Mouse (Mus musculus) forebrain, embryonic 14.5 days (tissue): ENCODE results near the gene Pdss2. TPM values are rescaled to one million over a fixed set of nuclear protein-coding genes. Genes with fewer than 3 reads are reported as not detected.

ENCODE experiments used
- ATAC-seq: fragments of 200-750 bp; cut with Nextera tagmentation; 2 replicates; pipeline ENCODE4 v1.8.0; 2017; ENCODE audit warnings: mild to moderate bottlenecking, moderate library complexity
- DNase-seq: peaks from one replicate; pipeline ENCODE4 v3.0.0-alpha.2; 2015; ENCODE audit warnings: low spot score
- H3K27ac ChIP-seq: fragments of 300-500 bp; sonication (generic); 2 replicates; pipeline ENCODE4 v1.5.1; 2014; ENCODE audit warnings: low read depth, mild to moderate bottlenecking, control low read depth, low read length, moderate library complexity
- H3K27me3 ChIP-seq: fragments of 300-500 bp; sonication (generic); replicated peaks from 2 replicates; pipeline ENCODE4 v1.6.1; 2014; ENCODE audit warnings: low read length, control low read depth, mixed read lengths; ENCODE audit not compliant: control insufficient read depth, insufficient read depth
- H3K36me3 ChIP-seq: fragments of 300-500 bp; sonication (generic); 2 replicates; pipeline ENCODE4 v1.6.1; 2014; ENCODE audit warnings: low read length, control low read depth; ENCODE audit not compliant: control insufficient read depth, insufficient read depth
- H3K4me1 ChIP-seq: fragments of 300-500 bp; sonication (generic); 2 replicates; pipeline ENCODE4 v1.6.1; 2014; ENCODE audit warnings: antibody characterized with exemption, low read length, control low read depth; ENCODE audit not compliant: control insufficient read depth, insufficient read depth
- H3K4me2 ChIP-seq: fragments of 300-500 bp; sonication (generic); 2 replicates; pipeline ENCODE4 v1.6.1; 2014; ENCODE audit warnings: mild to moderate bottlenecking, control low read depth, low read length
- H3K4me3 ChIP-seq: fragments of 300-500 bp; sonication (generic); 2 replicates; pipeline ENCODE4 v1.5.1; 2014; ENCODE audit warnings: low read depth, low read length, control low read depth
- H3K9ac ChIP-seq: fragments of 300-500 bp; sonication (generic); 2 replicates; pipeline ENCODE4 v1.6.1; 2014; ENCODE audit warnings: mild to moderate bottlenecking, low read length, control low read depth, moderate library complexity
- H3K9me3 ChIP-seq: fragments of 300-500 bp; sonication (generic); replicated peaks from 2 replicates; pipeline ENCODE4 v1.6.1; 2016; ENCODE audit warnings: low read length, control low read depth, mixed read lengths; ENCODE audit not compliant: control insufficient read depth
- WGBS: fragments of 180-500 bp; shearing (Covaris S2); extraction: QIAGEN DNeasy Blood & Tissue Kit; methylation state at CpG from one replicate; pipeline ENCODE4 v1.1.7; 2014; 5-methylcytosine and 5-hydroxymethylcytosine counted together
- polyA plus RNA-seq: library from polyadenylated mRNA; unstranded; fragments of >200 nt; fragmentation: Nextera tagmentation; extraction: Ambion mirVana; gene quantifications from 2 replicates; pipeline ENCODE4 v1.2.1, GENCODE M21; 2014

Pdss2 gene
- polyA plus RNA-seq, 1 experiment from 2014 or later, result 13.3 TPM

DNA sequence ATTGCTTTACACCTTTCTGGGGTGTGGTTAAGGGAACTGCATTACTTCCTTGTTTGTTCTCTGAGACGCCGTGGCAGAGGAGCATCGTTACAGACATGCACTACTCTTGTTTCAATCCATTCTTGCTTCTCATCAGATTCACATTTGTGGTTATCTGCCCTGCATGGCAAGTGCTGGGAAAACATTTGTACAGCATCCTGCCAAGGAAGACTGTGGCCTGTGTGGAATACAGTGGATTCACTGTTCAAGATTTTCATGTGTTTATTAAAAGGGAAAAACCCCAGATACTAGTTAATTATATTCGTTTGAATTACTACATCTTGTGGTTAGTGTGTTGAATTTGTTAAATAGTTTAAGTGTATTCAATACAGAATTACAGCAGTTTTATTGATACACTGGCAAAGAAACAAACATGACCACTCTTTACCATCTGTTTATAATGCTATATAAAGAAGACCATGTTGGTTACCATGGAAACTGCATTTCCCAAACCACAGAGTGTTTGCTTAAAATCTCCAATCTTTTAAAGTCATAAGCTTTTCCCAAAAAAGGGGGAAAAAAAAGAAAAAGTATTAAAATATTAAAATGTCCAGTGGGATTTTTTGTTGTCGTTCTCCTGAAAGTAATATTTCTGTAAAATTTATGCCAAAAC lies 58.5 kb downstream of the Pdss2 start:
- H3K4me3 ChIP-seq, result no peak overlapping the region
- no peaks in the 10 kb centered on the region for H3K9me3 ChIP-seq
- H3K36me3 ChIP-seq, result no peaks in the 10 kb centered on the region
- no peak overlapping the region for H3K27ac ChIP-seq
- H3K4me1 ChIP-seq, result peaks cover 9% of the 10 kb centered on the region; the same call in 1 of the 2 replicates
- ATAC-seq (no peak), DNase-seq (peak; percentile 61)
- H3K4me2 ChIP-seq, result no peak overlapping the region
- H3K9ac ChIP-seq, result no peak overlapping the region
- WGBS, result 73% methylated on average over 5 of the region's 5 CpGs
- no peaks in the 10 kb centered on the region for H3K27me3 ChIP-seq

- no peak for DNase-seq
- no peaks in the 10 kb centered on the region for H3K27me3 ChIP-seq
- H3K9ac ChIP-seq, result no peak overlapping the region
- WGBS, result 77% methylated on average over 1 of the region's 1 CpGs
- H3K9me3 ChIP-seq, result no peaks in the 10 kb centered on the region
- no peak overlapping the region for H3K4me3 ChIP-seq
- H3K36me3 ChIP-seq, result no peaks in the 10 kb centered on the region
- no peak for ATAC-seq
- no peak overlapping the region for H3K4me2 ChIP-seq
- H3K4me1 ChIP-seq, result no peaks in the 10 kb centered on the region
- no peak overlapping the region for H3K27ac ChIP-seq
Observed at GRCm38 (mm10) chr10:43285541-43285940, 64.3 kb downstream of the Pdss2 start.

DNA sequence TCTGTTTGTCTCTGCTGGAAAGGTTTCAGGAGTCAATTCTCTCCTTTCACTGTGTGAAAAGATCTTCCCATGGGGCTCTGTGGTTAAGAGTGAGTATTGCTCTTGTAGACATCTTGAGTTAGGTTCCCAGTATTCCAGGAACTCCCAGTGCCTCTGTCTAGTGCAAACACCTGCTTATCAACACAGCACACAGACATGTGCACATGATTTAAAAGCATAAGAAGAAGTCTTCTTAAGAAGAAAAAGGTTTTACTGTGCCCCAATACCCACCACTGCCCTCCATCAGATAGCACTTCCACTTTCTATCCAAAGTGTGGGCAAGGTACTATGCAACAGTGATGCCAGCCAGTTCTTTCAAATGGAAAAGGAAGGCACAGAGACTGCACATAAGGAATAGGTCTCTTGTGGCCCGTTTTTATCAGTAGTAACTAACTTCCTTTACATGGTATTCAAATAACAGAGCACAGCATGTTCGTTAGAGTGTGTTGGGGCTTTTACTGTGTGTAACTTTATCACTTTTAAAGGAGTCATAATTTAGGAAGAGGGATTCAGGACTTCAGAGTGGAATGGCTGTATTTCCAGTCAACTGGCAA lies 69.4 kb downstream of the Pdss2 start:
- 69% methylated on average over 2 of the region's 2 CpGs for WGBS
- H3K27me3 ChIP-seq, result no peaks in the 10 kb centered on the region
- no peak overlapping the region for H3K4me3 ChIP-seq
- H3K36me3 ChIP-seq, result no peaks in the 10 kb centered on the region
- DNase-seq, result no peak
- no peak overlapping the region for H3K27ac ChIP-seq
- no peak overlapping the region for H3K4me2 ChIP-seq
- no peaks in the 10 kb centered on the region for H3K9me3 ChIP-seq
- no peak overlapping the region for H3K9ac ChIP-seq
- ATAC-seq, result no peak
- no peaks in the 10 kb centered on the region for H3K4me1 ChIP-seq

- WGBS, result 89% methylated on average over 2 of the region's 2 CpGs
- no peaks in the 10 kb centered on the region for H3K27me3 ChIP-seq
- DNase-seq (no peak), ATAC-seq (no peak)
- H3K9me3 ChIP-seq, result no peaks in the 10 kb centered on the region
- H3K27ac ChIP-seq, result no peak overlapping the region
- H3K4me3 ChIP-seq, result no peak overlapping the region
- H3K36me3 ChIP-seq, result no peaks in the 10 kb centered on the region
- no peaks in the 10 kb centered on the region for H3K4me1 ChIP-seq
- no peak overlapping the region for H3K9ac ChIP-seq
- H3K4me2 ChIP-seq, result no peak overlapping the region
Observed at GRCm38 (mm10) chr10:43291333-43291736, 70.0 kb downstream of the Pdss2 start.

- no peaks in the 10 kb centered on the region for H3K27me3 ChIP-seq
- 77% methylated on average over 4 of the region's 4 CpGs for WGBS
- no peaks in the 10 kb centered on the region for H3K9me3 ChIP-seq
- H3K4me1 ChIP-seq, result no peaks in the 10 kb centered on the region
- no peaks in the 10 kb centered on the region for H3K36me3 ChIP-seq
- no peak overlapping the region for H3K9ac ChIP-seq
- no peak overlapping the region for H3K27ac ChIP-seq
- DNase-seq (no peak), ATAC-seq (no peak)
- no peak overlapping the region for H3K4me2 ChIP-seq
- H3K4me3 ChIP-seq, result no peak overlapping the region
Observed at GRCm38 (mm10) chr10:43292454-43292853, 71.2 kb downstream of the Pdss2 start.

- H3K9ac ChIP-seq, result no peak overlapping the region
- no peaks in the 10 kb centered on the region for H3K27me3 ChIP-seq
- no peak for DNase-seq
- 70% methylated on average over 4 of the region's 4 CpGs for WGBS
- H3K4me1 ChIP-seq, result no peaks in the 10 kb centered on the region
- peak; percentile 23; the same call in 1 of the 2 replicates for ATAC-seq
- no peak overlapping the region for H3K27ac ChIP-seq
- no peak overlapping the region for H3K4me3 ChIP-seq
- no peaks in the 10 kb centered on the region for H3K9me3 ChIP-seq
- H3K36me3 ChIP-seq, result no peaks in the 10 kb centered on the region
- H3K4me2 ChIP-seq, result no peak overlapping the region
Observed at GRCm38 (mm10) chr10:43294331-43294730, 73.0 kb downstream of the Pdss2 start.

DNA sequence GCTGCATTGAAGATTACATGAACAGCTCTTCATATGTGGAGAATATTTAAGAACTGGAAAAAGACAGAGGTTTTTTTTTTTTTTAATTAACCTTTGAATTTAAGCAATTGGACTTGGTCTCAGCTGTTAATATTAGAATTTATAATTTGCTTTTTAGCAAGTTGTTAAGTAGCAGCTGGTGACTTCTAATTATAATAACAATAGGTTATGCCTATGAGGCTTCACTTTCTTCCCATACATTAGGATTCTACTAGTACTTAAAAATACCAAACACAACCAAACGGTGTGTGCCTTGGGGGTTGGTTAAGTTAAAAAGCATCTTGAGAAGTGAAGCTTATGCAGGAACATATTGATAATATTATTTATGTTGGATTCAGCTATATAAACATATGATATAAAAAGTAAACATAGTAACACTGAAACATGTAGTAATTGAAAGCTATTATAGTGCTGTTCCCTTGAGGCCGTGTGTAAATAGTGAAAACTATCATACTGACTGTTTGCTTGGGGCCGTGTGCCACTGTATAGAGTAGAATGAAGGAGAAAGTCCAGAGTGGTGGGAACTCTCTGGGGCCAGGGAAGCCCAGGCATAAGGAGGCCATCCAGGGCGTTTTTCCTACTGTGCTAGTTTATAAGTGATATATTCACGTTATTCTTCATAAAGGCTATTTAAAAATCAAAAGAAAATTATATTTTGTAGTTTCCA lies 87.0 kb downstream of the Pdss2 start:
- peak; percentile 33 for DNase-seq
- no peak for ATAC-seq
- no peak overlapping the region for H3K4me2 ChIP-seq
- no peaks in the 10 kb centered on the region for H3K36me3 ChIP-seq
- peaks cover 26% of the 10 kb centered on the region for H3K4me1 ChIP-seq
- no peaks in the 10 kb centered on the region for H3K27me3 ChIP-seq
- H3K4me3 ChIP-seq, result no peak overlapping the region
- no peaks in the 10 kb centered on the region for H3K9me3 ChIP-seq
- WGBS, result 74% methylated on average over 5 of the region's 5 CpGs
- H3K9ac ChIP-seq, result no peak overlapping the region
- H3K27ac ChIP-seq, result no peak overlapping the region

DNA sequence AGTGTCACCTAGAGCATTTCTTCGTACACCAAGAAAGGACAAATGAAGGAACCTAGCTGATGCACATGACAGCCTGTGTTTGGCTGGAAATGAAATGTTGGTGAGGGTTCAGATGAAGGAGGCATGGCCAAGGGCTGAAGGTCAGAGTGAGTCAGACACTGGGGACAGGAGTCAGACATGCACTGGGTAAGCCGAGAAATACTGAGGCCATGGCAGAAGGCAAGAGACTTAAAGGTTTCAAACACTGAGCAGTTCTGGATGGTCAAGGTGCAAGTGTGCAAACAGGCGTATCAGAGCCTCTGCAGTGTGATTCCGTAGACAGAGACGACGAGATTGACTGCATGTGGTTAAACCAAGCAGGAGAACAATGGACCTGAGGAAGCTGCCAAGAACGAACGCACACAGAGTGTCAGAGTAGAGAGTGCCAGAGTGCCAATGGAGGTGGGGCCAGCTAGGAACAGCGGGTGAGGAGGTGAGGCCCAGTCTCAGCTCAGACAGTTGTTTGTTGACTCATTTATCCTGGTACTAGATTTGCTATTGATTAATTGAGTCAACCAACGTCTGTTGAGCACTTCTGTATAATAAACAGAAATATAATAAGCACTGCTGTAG lies 89.6 kb downstream of the Pdss2 start:
- 0 out of 2 replicates have a peak overlapping the region, but pooled peaks have one; percentile 9 for H3K27ac ChIP-seq
- no peak overlapping the region for H3K4me3 ChIP-seq
- DNase-seq, result peak; percentile 70
- peaks cover 27% of the 10 kb centered on the region for H3K4me1 ChIP-seq
- no peaks in the 10 kb centered on the region for H3K9me3 ChIP-seq
- WGBS, result 33% methylated on average over 10 of the region's 10 CpGs
- ATAC-seq, result peak; percentile 59
- H3K36me3 ChIP-seq, result no peaks in the 10 kb centered on the region
- H3K9ac ChIP-seq, result no peak overlapping the region
- no peak overlapping the region for H3K4me2 ChIP-seq
- no peaks in the 10 kb centered on the region for H3K27me3 ChIP-seq
